Mouse (Mus musculus): Measurements from ENCODE around the gene Lsr.
"Not testable (repeated sequence)": the region's sequence is repeated elsewhere in the genome, so short reads cannot be mapped to it uniquely, and the experiment has no call there.

Lsr gene

GRCm38 (mm10) chr7:30942365-30942764 lies 30.9 kb downstream of the Lsr start:
- not testable (repeated sequence) for ATAC-seq (ENCODE audit: insufficient number of reproducible peaks, low FRiP score, low TSS enrichment)

- not testable (repeated sequence) for ATAC-seq (ENCODE audit: insufficient number of reproducible peaks, low FRiP score, low TSS enrichment)
Observed at GRCm38 (mm10) chr7:30940070-30940469, 33.2 kb downstream of the Lsr start.

- ATAC-seq (ENCODE audit: insufficient number of reproducible peaks, low FRiP score, low TSS enrichment) = not testable (repeated sequence)
Observed at GRCm38 (mm10) chr7:30935422-30936099, 37.7 kb downstream of the Lsr start.

- ATAC-seq (ENCODE audit: insufficient number of reproducible peaks, low FRiP score, low TSS enrichment) = not testable (repeated sequence)
Observed at GRCm38 (mm10) chr7:30924581-30924980, 48.7 kb downstream of the Lsr start, which contains the start of gene Hamp2. Hamp2 (minus strand) TSS chr7:30924681.

- ATAC-seq (ENCODE audit: insufficient number of reproducible peaks, low FRiP score, low TSS enrichment) = no peak
Observed at GRCm38 (mm10) chr7:30924071-30924470, 49.2 kb downstream of the Lsr start.

- not testable (repeated sequence) for ATAC-seq (ENCODE audit: insufficient number of reproducible peaks, low FRiP score, low TSS enrichment)
Observed at GRCm38 (mm10) chr7:30922490-30922889, 50.8 kb downstream of the Lsr start.

- ATAC-seq (ENCODE audit: insufficient number of reproducible peaks, low FRiP score, low TSS enrichment) = no peak
Observed at GRCm38 (mm10) chr7:30920217-30920616, 53.0 kb downstream of the Lsr start.

GRCm38 (mm10) chr7:30917219-30917618 lies 56.0 kb downstream of the Lsr start:
- no peak for ATAC-seq (ENCODE audit: insufficient number of reproducible peaks, low FRiP score, low TSS enrichment)

- no peak for ATAC-seq (ENCODE audit: insufficient number of reproducible peaks, low FRiP score, low TSS enrichment)
Observed at GRCm38 (mm10) chr7:30916713-30917112, 56.6 kb downstream of the Lsr start.

- ATAC-seq (ENCODE audit: insufficient number of reproducible peaks, low FRiP score, low TSS enrichment) = no peak
Observed at GRCm38 (mm10) chr7:30914732-30915131, 58.5 kb downstream of the Lsr start, which contains the start of gene Mag. Mag (minus strand) TSS chr7:30914873.

GRCm38 (mm10) chr7:30909773-30910172 lies 63.5 kb downstream of the Lsr start:
- no peak for ATAC-seq (ENCODE audit: insufficient number of reproducible peaks, low FRiP score, low TSS enrichment)

GRCm38 (mm10) chr7:30908992-30909431 lies 64.3 kb downstream of the Lsr start:
- ATAC-seq (ENCODE audit: insufficient number of reproducible peaks, low FRiP score, low TSS enrichment) = no peak

- ATAC-seq (ENCODE audit: insufficient number of reproducible peaks, low FRiP score, low TSS enrichment) = no peak
Observed at GRCm38 (mm10) chr7:30908277-30908991, 64.8 kb downstream of the Lsr start.
